21 mouse cellular contexts compared by ENCODE assay signal in the genomic region with DNA sequence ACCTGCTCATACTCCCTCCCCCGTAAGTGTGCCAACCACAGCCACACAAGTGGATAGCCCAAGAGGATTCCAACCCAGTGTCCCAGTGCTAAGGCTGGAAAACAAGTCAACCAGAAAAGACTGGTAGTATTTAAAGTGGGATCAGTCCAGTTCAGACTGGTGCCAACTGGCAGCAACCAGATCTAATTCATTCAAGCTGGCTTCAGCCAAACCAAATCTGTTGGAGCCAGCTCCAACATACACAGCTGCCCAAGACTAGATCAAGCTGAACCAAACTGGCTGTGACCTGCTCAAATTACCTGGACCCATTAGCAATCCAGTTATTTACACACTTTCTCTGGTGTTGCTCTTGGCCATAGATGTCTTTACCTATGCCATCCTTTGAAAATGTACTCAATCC. TPM values are rescaled to one million over a fixed set of nuclear protein-coding genes. Genes with fewer than 3 reads are reported as not detected.
DNase-seq lines count a peak whose midpoint lies in the region; ATAC-seq lines count a peak whose summit lies in the region.
"Had no signal": no experiment of that assay in that cellular context is flagged by ENCODE, and none has a peak within 500 bp of the region (broad histone marks: within the 10 kb centered on the region; RNA-seq: fewer than 3 reads in every experiment).

No protein-coding gene starts in this region.

- H3K4me1 ChIP-seq in hindbrain, embryonic 13.5 days (replicated peaks): peaks cover 22% of the 10 kb centered on the region
- peaks cover under 1% of the 10 kb centered on the region; the same call in 1 of the 2 replicates for H3K4me1 ChIP-seq in hindbrain, embryonic 14.5 days (replicated peaks; ENCODE audit: control insufficient read depth, insufficient read depth, low read length)

- no peak overlapping the region for H3K9ac ChIP-seq in hindbrain, embryonic 13.5 days
- no peak overlapping the region for H3K9ac ChIP-seq in hindbrain, embryonic 14.5 days
- H3K9ac ChIP-seq: kidney, embryonic 15.5 days; limb, embryonic 13.5 days; liver, embryonic 15.5 days; midbrain, embryonic 13.5 days had no signal

- no peak overlapping the region for H3K4me2 ChIP-seq in hindbrain, embryonic 13.5 days
- no peak overlapping the region for H3K4me2 ChIP-seq in hindbrain, embryonic 14.5 days (replicated peaks)
- H3K4me2 ChIP-seq: kidney, embryonic 15.5 days; limb, embryonic 13.5 days; liver, embryonic 15.5 days; midbrain, embryonic 13.5 days had no signal

- no peak overlapping the region for H3K27ac ChIP-seq in hindbrain, embryonic 13.5 days
- H3K27ac ChIP-seq in hindbrain, embryonic 14.5 days: no peak overlapping the region
- H3K27ac ChIP-seq: kidney, embryonic 15.5 days; limb, embryonic 13.5 days; liver, embryonic 15.5 days; midbrain, embryonic 13.5 days had no signal

- no peaks in the 10 kb centered on the region for H3K36me3 ChIP-seq in hindbrain, embryonic 13.5 days
- H3K36me3 ChIP-seq in hindbrain, embryonic 14.5 days (replicated peaks; ENCODE audit: control insufficient read depth, insufficient read depth): no peaks in the 10 kb centered on the region
- H3K36me3 ChIP-seq: kidney, embryonic 15.5 days; limb, embryonic 13.5 days; liver, embryonic 15.5 days; midbrain, embryonic 13.5 days had no signal

- H3K9me3 ChIP-seq in hindbrain, embryonic 13.5 days: no peaks in the 10 kb centered on the region
- H3K9me3 ChIP-seq in hindbrain, embryonic 14.5 days (ENCODE audit: control insufficient read depth, low read length): no peaks in the 10 kb centered on the region
- H3K9me3 ChIP-seq: kidney, embryonic 15.5 days; limb, embryonic 13.5 days; liver, embryonic 15.5 days; midbrain, embryonic 13.5 days had no signal

- no peak overlapping the region for H3K4me3 ChIP-seq in hindbrain, embryonic 13.5 days
- H3K4me3 ChIP-seq in hindbrain, embryonic 14.5 days (replicated peaks; ENCODE audit: low read length): no peak overlapping the region
- H3K4me3 ChIP-seq: kidney, embryonic 15.5 days; limb, embryonic 13.5 days; liver, embryonic 15.5 days; midbrain, embryonic 13.5 days; myocyte had no signal

- WGBS in hindbrain, embryonic 13.5 days: 38% methylated on average over 1 of the region's 1 CpGs
- 43% methylated on average over 1 of the region's 1 CpGs for WGBS in hindbrain, embryonic 14.5 days

- peak; percentile 63 to 71 for DNase-seq in cerebellum, postnatal 10 days
- DNase-seq in hindbrain, embryonic 14.5 days (ENCODE audit: low spot score): no peak
- DNase-seq in retina, embryonic 14.5 days (ENCODE audit: low spot score): peak; percentile 65
- no peak for DNase-seq in retina, postnatal 1 day
- DNase-seq in ovary, postnatal 10 days (ENCODE audit: low spot score): no peak
- DNase-seq in kidney, postnatal 25 days: no peak
- DNase-seq: cerebellum, postnatal 25 days; gastrocnemius, postnatal 14 days; right cerebral cortex, postnatal 25 days; thymus, postnatal 4 days had no signal

- no peak for ATAC-seq in cerebellum, adult (ENCODE audit: insufficient number of reproducible peaks, low FRiP score, low TSS enrichment)
- 0 out of 2 replicates have a peak, but pooled peaks have one; percentile 57 for ATAC-seq in hindbrain, embryonic 13.5 days (ENCODE audit: low FRiP score)
- no peak for ATAC-seq in hindbrain, embryonic 14.5 days (ENCODE audit: low FRiP score)
- ATAC-seq: intestine, embryonic 16.5 days; lung, postnatal 0 days; midbrain, embryonic 13.5 days had no signal

- H3K27me3 ChIP-seq in hindbrain, embryonic 13.5 days: peaks cover 11% of the 10 kb centered on the region; the same call in 1 of the 2 replicates
- no peaks in the 10 kb centered on the region for H3K27me3 ChIP-seq in hindbrain, embryonic 14.5 days (ENCODE audit: control insufficient read depth, insufficient read depth, low read length)
- H3K27me3 ChIP-seq: limb, embryonic 13.5 days; midbrain, embryonic 13.5 days had no signal

RNA-seq across cellular contexts. Expression of gene 3100002H09Rik, which starts 16.2 kb away (rescaled TPM):
- polyA plus RNA-seq in hindbrain, embryonic 13.5 days (2015; fragmentation: Nextera tagmentation; extraction: Ambion mirVana): 1.00 TPM in 1 of 2 replicates, not detected in the other
- not detected in 2 replicates for polyA plus RNA-seq in hindbrain, embryonic 14.5 days (2014; fragmentation: Nextera tagmentation; extraction: Ambion mirVana)
- polyA plus RNA-seq: intestine, embryonic 16.5 days; kidney, embryonic 15.5 days; large intestine, adult 2 months; liver, embryonic 15.5 days; lung, postnatal 0 days; myocyte; spleen, adult 2 months had no signal

RNA-seq across cellular contexts. Expression of gene Pou3f1, which starts 29.8 kb away (rescaled TPM):
- polyA plus RNA-seq in hindbrain, embryonic 13.5 days (2015; fragmentation: Nextera tagmentation; extraction: Ambion mirVana): 9.5 and 11.4 TPM in 2 replicates
- 9.6 and 11.2 TPM in 2 replicates for polyA plus RNA-seq in hindbrain, embryonic 14.5 days (2014; fragmentation: Nextera tagmentation; extraction: Ambion mirVana)
- polyA plus RNA-seq: liver, embryonic 15.5 days had no signal

Comparison
In these comparisons a context has a peak if more than half of its experiments do, and no peak if none do; other contexts are left out.
1. DNase-seq: peak in cerebellum, postnatal 10 days (2 of 2) and retina, embryonic 14.5 days (single experiment); none in hindbrain, embryonic 14.5 days (single experiment), retina, postnatal 1 day (single experiment), ovary, postnatal 10 days (single experiment) and kidney, postnatal 25 days (0 of 2).